Mouse (Mus musculus) liver, embryonic 13.5 days (tissue): ENCODE measurements around the gene Tecta. TPM values are rescaled to one million over a fixed set of nuclear protein-coding genes. Genes with fewer than 3 reads are reported as not detected.

Experiments used
- ATAC-seq: fragments of 200-750 bp; cut with Nextera tagmentation; 2 replicates; pipeline ENCODE4 v1.8.0; 2017; ENCODE audit warnings: low read depth, mild to moderate bottlenecking, moderate number of reproducible peaks, moderate library complexity
- DNase-seq: peaks from one replicate; pipeline ENCODE4 v3.0.0; 2022
- H3K27ac ChIP-seq: fragments of 300-500 bp; sonication (generic); 2 replicates; pipeline ENCODE4 v1.5.1; 2015; ENCODE audit warnings: moderate library complexity, mild to moderate bottlenecking, inconsistent platforms
- H3K27me3 ChIP-seq: fragments of 300-500 bp; sonication (generic); 2 replicates; pipeline ENCODE4 v1.6.1; 2015; ENCODE audit warnings: mild to moderate bottlenecking, inconsistent platforms
- H3K36me3 ChIP-seq: fragments of 300-500 bp; sonication (generic); 2 replicates; pipeline ENCODE4 v1.6.1; 2015; ENCODE audit warnings: mild to moderate bottlenecking, inconsistent platforms
- H3K4me1 ChIP-seq: fragments of 300-500 bp; sonication (generic); replicated peaks from 2 replicates; pipeline ENCODE4 v1.6.1; 2015; ENCODE audit warnings: inconsistent platforms
- H3K4me2 ChIP-seq: fragments of 300-500 bp; sonication (generic); 2 replicates; pipeline ENCODE4 v1.6.1; 2015; ENCODE audit warnings: inconsistent platforms, mild to moderate bottlenecking, moderate library complexity
- H3K4me3 ChIP-seq: fragments of 300-500 bp; sonication (generic); replicated peaks from 2 replicates; pipeline ENCODE4 v1.5.1; 2015; ENCODE audit warnings: mild to moderate bottlenecking, inconsistent platforms
- H3K9ac ChIP-seq: fragments of 300-500 bp; sonication (generic); 2 replicates; pipeline ENCODE4 v1.6.1; 2015; ENCODE audit warnings: mild to moderate bottlenecking, inconsistent platforms
- H3K9me3 ChIP-seq: fragments of 300-500 bp; sonication (generic); replicated peaks from 2 replicates; pipeline ENCODE4 v1.6.1; 2016; ENCODE audit warnings: inconsistent platforms
- WGBS: fragments of 180-500 bp; shearing (Covaris S2); methylation state at CpG from one replicate; pipeline ENCODE4 v1.1.7; 2015; ENCODE audit not compliant: insufficient replicate concordance; 5-methylcytosine and 5-hydroxymethylcytosine counted together
- microRNA-seq: library from miRNA; unstranded; fragments of <30 nt; microRNA quantifications from one replicate; pipeline ENCODE4, GENCODE M21; 2016
- polyA plus RNA-seq: library from polyadenylated mRNA; unstranded; fragments of >200 nt; fragmentation: Nextera tagmentation; extraction: Ambion mirVana; gene quantifications from 2 replicates; pipeline ENCODE4 v1.2.1, GENCODE M21; 2015

The Tecta gene
- polyA plus RNA-seq, 1 experiment from 2014 or later, result 0.08 TPM

- DNase-seq, result no peak
- no peaks in the 10 kb centered on the region for H3K4me1 ChIP-seq
- H3K4me2 ChIP-seq, result no peak overlapping the region
- 49% methylated on average over 7 of the region's 7 CpGs for WGBS
- H3K4me3 ChIP-seq, result no peak overlapping the region
- H3K27me3 ChIP-seq, result no peaks in the 10 kb centered on the region
- no peak overlapping the region for H3K9ac ChIP-seq
- ATAC-seq, result no peak
- no peaks in the 10 kb centered on the region for H3K36me3 ChIP-seq
- no peaks in the 10 kb centered on the region for H3K9me3 ChIP-seq
- no peak overlapping the region for H3K27ac ChIP-seq
Measured at GRCm38 (mm10) chr9:42293051-42293450, 106.7 kb downstream of the Tecta start.

GRCm38 (mm10) chr9:42279676-42280075 lies 120.1 kb downstream of the Tecta start:
- 0 out of 2 replicates have a peak, but pooled peaks have one; percentile 31 for ATAC-seq
- 35% methylated on average over 4 of the region's 4 CpGs for WGBS
- H3K4me1 ChIP-seq, result no peaks in the 10 kb centered on the region; the same call in 1 of the 2 replicates
- H3K9ac ChIP-seq, result no peak overlapping the region
- no peak overlapping the region for H3K4me3 ChIP-seq
- no peaks in the 10 kb centered on the region for H3K36me3 ChIP-seq
- no peaks in the 10 kb centered on the region for H3K27me3 ChIP-seq
- H3K9me3 ChIP-seq, result no peaks in the 10 kb centered on the region
- H3K27ac ChIP-seq, result no peak overlapping the region
- no peak overlapping the region for H3K4me2 ChIP-seq
- no peak for DNase-seq

Small RNA genes within 50 kb of the gene (microRNA-seq; reads per million reads assigned to microRNA genes)
- not detected for gene Gm44311

Other genes starting within 250 kb of the Tecta start
- 57.3 and 68.1 TPM in 2 replicates for gene Sc5d, start 135.7 kb downstream of the Tecta start, polyA plus RNA-seq
- gene Tbcel, start 107.9 kb upstream of the Tecta start, polyA plus RNA-seq, result 10.8 and 12.0 TPM in 2 replicates